Mouse (Mus musculus) kidney, adult 10 weeks (tissue): Measurements from ENCODE around the gene Vsig10. TPM values are rescaled to one million over a fixed set of nuclear protein-coding genes. Genes with fewer than 3 reads are reported as not detected.

ENCODE experiments used
- polyA plus RNA-seq: library from polyadenylated mRNA; stranded (reverse); fragments of 350-450 nt; fragmentation: Illumina TruSeq; extraction: RNeasy Lipid Tissue Mini Kit (QIAGEN cat#74804); gene quantifications from one replicate; pipeline ENCODE4 v1.2.3, GENCODE M21; 2014; ENCODE audit warnings: low read depth, low replicate concordance

Vsig10 gene
- polyA plus RNA-seq, result 8.7 TPM

DNA sequence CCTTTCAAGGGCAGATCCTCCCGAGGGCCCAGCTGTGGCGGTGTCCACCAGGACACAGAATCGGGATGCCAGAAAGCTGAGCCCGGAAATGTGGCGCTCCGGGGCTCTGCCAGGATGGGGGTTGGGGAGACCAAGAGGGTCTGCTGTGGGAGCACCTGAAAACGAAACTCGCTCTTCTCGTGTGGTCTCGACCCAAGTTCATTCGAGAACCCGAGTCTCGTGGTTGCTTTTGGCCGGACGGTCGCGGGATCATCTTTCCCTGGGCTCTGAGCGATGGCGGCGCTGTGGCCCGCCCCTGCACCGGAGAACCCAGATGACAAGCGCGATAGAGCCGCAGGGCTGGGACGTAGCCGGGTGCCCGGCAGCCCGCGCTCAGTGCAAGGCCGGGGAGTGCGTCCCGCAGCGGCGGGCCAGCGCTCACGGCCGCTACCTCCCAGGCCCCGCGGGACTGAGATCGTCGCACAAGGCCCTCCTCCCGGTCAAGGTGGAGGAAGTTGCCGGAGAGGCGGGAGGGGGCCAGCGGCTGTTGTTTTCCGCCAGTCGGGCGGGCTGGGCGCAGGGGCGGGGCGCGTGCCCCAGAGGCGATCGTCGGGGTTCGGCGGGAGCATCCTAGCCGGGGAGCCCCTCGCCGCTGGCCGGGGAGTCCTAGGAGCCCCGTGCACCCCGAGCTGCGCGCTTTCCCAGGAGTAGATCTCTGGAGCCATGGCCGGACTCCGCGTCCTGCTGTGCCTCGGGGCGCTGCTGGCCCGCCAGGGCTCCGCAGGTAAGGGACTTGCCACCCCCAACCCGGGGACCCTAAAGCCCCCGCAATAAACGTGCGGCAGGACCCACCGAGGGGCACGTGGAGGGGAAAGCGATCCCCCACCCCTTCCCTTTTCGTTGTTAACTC lies at the start of gene Vsig10:
TSS of gene Vsig10 (plus strand) at position 343 of the 889 bp plus-strand sequence.

DNA sequence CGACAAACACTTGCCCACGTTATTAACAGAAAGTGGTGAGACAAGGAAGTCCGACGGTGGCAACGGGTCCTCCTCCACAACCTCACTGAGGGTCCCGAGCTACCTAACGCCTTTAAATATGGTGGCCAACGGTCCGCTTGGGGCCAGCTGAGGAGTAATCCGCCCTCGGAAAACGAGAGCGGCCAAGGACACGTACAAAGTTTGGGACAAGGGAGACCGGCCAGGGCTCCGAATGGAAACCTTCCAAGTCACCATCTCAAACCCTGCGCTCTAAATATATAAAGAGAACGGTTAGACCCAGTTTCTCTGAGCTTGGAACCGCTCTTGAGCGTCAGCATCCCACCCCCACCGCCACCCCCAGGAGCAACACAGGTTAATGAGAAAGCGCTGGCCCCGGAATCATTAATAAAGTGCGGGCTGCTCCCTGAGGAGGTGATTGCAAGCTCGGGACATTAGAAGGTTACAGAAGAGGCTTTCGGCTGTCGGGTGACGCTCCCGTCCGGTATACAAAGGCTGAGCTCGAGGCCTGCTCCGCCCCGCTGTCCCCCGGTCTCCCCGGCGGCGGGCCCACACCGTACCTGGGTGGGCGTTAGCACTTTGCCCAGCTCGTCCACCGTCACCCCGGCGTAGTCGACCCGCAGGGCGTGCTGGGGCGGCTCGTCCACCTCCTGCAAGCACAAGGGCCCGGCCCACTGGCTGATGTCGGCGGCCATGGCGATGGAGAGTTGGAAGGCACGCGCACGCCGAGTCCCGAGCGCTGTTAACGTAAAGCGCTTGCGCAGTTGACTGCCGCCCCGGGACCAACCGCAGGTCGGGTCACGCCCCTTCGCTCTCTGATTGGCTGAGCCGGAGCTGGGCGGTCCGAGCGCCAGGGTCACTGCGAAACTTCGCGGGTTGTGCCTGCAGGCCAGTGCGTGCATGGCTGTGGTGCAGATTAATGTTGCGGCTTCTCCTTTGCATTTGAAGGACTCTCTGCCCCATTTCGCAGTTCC lies 31.8 kb upstream of the Vsig10 start, which contains the start of gene Pebp1:
TSS of gene Pebp1 (minus strand) at position 795 of the 992 bp plus-strand sequence.

DNA sequence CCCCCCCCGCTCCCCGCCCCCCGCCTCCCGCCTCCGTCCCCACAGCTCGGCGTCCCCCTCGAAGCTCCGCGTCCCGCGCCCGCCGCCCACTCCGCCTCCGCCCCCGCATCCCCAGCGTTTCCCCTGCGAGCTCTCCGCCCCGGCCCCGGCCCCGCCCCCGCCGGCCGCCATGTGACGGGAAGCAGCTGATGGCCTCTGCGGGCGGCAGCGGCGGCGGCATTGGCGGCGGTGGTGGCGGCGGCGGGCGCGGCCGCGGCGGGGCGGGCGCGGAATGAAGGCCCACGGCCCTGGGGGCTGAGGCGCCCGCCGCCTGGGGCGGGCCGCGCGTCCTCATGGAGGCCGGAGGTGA lies 38.2 kb downstream of the Vsig10 start, which contains the start of gene Wsb2:
TSS of gene Wsb2 (plus strand) at position 176 of the 349 bp plus-strand sequence.

DNA sequence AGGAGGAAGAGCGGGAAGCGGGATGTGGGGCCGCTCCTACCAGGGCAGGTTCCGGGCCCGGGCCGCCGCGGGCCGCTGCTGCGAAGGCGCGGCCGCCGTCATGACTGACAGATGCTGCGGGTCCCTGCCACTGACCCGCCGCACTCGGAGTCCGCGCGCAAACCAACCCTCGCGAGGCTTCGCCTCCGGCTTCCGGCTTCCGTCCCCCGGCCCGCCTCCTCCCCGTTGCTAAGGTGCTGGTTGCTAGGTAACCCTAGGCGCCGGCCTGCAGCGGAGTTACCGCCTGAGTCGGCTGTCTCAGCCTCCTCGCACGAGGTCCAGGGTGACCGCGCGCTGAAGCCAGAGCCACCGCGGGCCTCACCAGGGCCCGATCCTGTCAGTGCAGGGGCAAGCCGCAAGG lies 70.0 kb downstream of the Vsig10 start, which contains the start of gene Rfc5:
TSS of gene Rfc5 (minus strand) at position 171 of the 400 bp plus-strand sequence.

Other genes with a start within 250 kb of the Vsig10 start
- gene Suds3, start 203.0 kb upstream of the Vsig10 start, polyA plus RNA-seq, result 32.7 TPM
- 8.2 TPM for gene Taok3, start 199.0 kb upstream of the Vsig10 start, polyA plus RNA-seq
- gene Pebp1, start 31.5 kb upstream of the Vsig10 start, polyA plus RNA-seq, result 49.2 TPM
- 25.1 TPM for gene Wsb2, start 38.2 kb downstream of the Vsig10 start, polyA plus RNA-seq
- gene Rfc5, start 70.0 kb downstream of the Vsig10 start, polyA plus RNA-seq, result 3.3 TPM
- 2.6 TPM for gene Ksr2, start 94.9 kb downstream of the Vsig10 start, polyA plus RNA-seq